Mouse (Mus musculus) limb, embryonic 14.5 days (tissue): ENCODE results near the gene Npw. TPM values are rescaled to one million over a fixed set of nuclear protein-coding genes. Genes with fewer than 3 reads are reported as not detected.

Experiments
- ATAC-seq: fragments of 200-750 bp; cut with Nextera tagmentation; 2 replicates; pipeline ENCODE4 v1.8.0; 2017; ENCODE audit warnings: low read depth, moderate number of reproducible peaks, moderate TSS enrichment; ENCODE audit not compliant: low FRiP score
- DNase-seq: peaks from one replicate; pipeline ENCODE4 v3.0.0-alpha.2; 2015; ENCODE audit warnings: low spot score
- H3K27ac ChIP-seq: fragments of 300-500 bp; sonication (generic); replicated peaks from 2 replicates; pipeline ENCODE4 v1.5.1; 2014; ENCODE audit warnings: low read depth, mild to moderate bottlenecking, low read length, moderate library complexity, mixed read lengths
- H3K27me3 ChIP-seq: fragments of 300-500 bp; sonication (generic); 2 replicates; pipeline ENCODE4 v1.6.1; 2014; ENCODE audit warnings: low read length, mixed read lengths; ENCODE audit not compliant: control insufficient read depth, insufficient read depth
- H3K36me3 ChIP-seq: fragments of 300-500 bp; sonication (generic); 2 replicates; pipeline ENCODE4 v1.6.1; 2014; ENCODE audit warnings: mild to moderate bottlenecking, low read length, moderate library complexity, mixed read lengths; ENCODE audit not compliant: control insufficient read depth, insufficient read depth
- H3K4me1 ChIP-seq: fragments of 300-500 bp; sonication (generic); 2 replicates; pipeline ENCODE4 v1.6.1; 2014; ENCODE audit warnings: antibody characterized with exemption, low read length, mixed read lengths; ENCODE audit not compliant: control insufficient read depth, insufficient read depth
- H3K4me2 ChIP-seq: fragments of 300-500 bp; sonication (generic); replicated peaks from 2 replicates; pipeline ENCODE4 v1.6.1; 2014; ENCODE audit warnings: low read depth, mild to moderate bottlenecking, low read length, moderate library complexity; ENCODE audit not compliant: severe bottlenecking
- H3K4me3 ChIP-seq: fragments of 300-500 bp; sonication (generic); replicated peaks from 2 replicates; pipeline ENCODE4 v1.5.1; 2014; ENCODE audit warnings: low read length
- H3K9ac ChIP-seq: fragments of 300-500 bp; sonication (generic); 2 replicates; pipeline ENCODE4 v1.6.1; 2014; ENCODE audit warnings: mild to moderate bottlenecking, low read depth, low read length, moderate library complexity; ENCODE audit not compliant: severe bottlenecking
- H3K9me3 ChIP-seq: fragments of 300-500 bp; sonication (generic); 2 replicates; pipeline ENCODE4 v1.6.1; 2016; ENCODE audit warnings: low read length; ENCODE audit not compliant: control insufficient read depth
- POLR2A ChIP-seq: fragments of 200-500 bp; IDR thresholded peaks from 2 replicates; pipeline ENCODE4 v1.8.0; 2012; ENCODE audit warnings: inconsistent platforms, mild to moderate bottlenecking, moderate library complexity, borderline replicate concordance; ENCODE audit not compliant: insufficient read depth, insufficient read length; ENCODE audit errors: extremely low read depth
- WGBS: fragments of 180-500 bp; shearing (Covaris S2); extraction: QIAGEN DNeasy Blood & Tissue Kit; methylation state at CpG from one replicate; pipeline ENCODE4 v1.1.7; 2014; 5-methylcytosine and 5-hydroxymethylcytosine counted together
- polyA plus RNA-seq, 2 experiments: library from polyadenylated mRNA; depleted of rRNA in 1 of 2; stranded (reverse) in 1 of 2; unstranded in 1 of 2; fragments of >200 nt; fragmentation: Nextera tagmentation in 1 of 2; extraction: Ambion mirVana in 1 of 2; gene quantifications; 2 replicates each; pipeline versions ENCODE4 v1.2.1 to v1.2.3; 2012 to 2014

The Npw gene
- polyA plus RNA-seq, 2 experiments = 0.41 to 0.58 TPM

- no peaks in the 10 kb centered on the region for H3K27me3 ChIP-seq
- H3K4me3 ChIP-seq = no peak overlapping the region
- no peak overlapping the region for H3K4me2 ChIP-seq
- H3K9me3 ChIP-seq = no peaks in the 10 kb centered on the region
- H3K27ac ChIP-seq = no peak overlapping the region
- peaks cover 23% of the 10 kb centered on the region for H3K36me3 ChIP-seq
- DNase-seq (no peak), ATAC-seq (no peak)
- peaks cover 39% of the 10 kb centered on the region for H3K4me1 ChIP-seq
- no peak overlapping the region for H3K9ac ChIP-seq
- no peak for TF ChIP-seq POLR2A
- WGBS = 94% methylated on average over 5 of the region's 5 CpGs
Measured at GRCm38 (mm10) chr17:24635694-24636093, 22.6 kb downstream of the Npw start.

- ATAC-seq = no peak
- H3K4me3 ChIP-seq = no peak overlapping the region
- no peaks in the 10 kb centered on the region for H3K27me3 ChIP-seq
- WGBS = 82% methylated on average over 4 of the region's 4 CpGs
- TF ChIP-seq POLR2A = no peak
- no peak overlapping the region for H3K4me2 ChIP-seq
- H3K36me3 ChIP-seq = peaks cover 23% of the 10 kb centered on the region
- no peak for DNase-seq
- no peak overlapping the region for H3K9ac ChIP-seq
- H3K27ac ChIP-seq = no peak overlapping the region
- H3K9me3 ChIP-seq = no peaks in the 10 kb centered on the region
- H3K4me1 ChIP-seq = peaks cover 35% of the 10 kb centered on the region
Measured at GRCm38 (mm10) chr17:24635024-24635423, 23.2 kb downstream of the Npw start.

- no peak overlapping the region for H3K4me3 ChIP-seq
Measured at GRCm38 (mm10) chr17:24633831-24634230, 24.4 kb downstream of the Npw start.

GRCm38 (mm10) chr17:24632813-24633449, 25.3 kb downstream of the Npw start:
- Histone ChIP-seq H3K4me2 (peak overlapping the region; percentile 82), H3K36me3 (peaks cover 33% of the 10 kb centered on the region), H3K9me3 (no peaks in the 10 kb centered on the region), H3K27ac (peak overlapping the region; percentile 90), H3K4me1 (peaks cover 16% of the 10 kb centered on the region), H3K27me3 (no peaks in the 10 kb centered on the region), H3K9ac (peak overlapping the region; percentile 69), H3K4me3 (peak overlapping the region; percentile 62)
- WGBS = 12% methylated on average over 22 of the region's 22 CpGs
- TF ChIP-seq POLR2A = peak; percentile 39; the same call in 1 of the 2 replicates
- DNase-seq (peak; percentile 58), ATAC-seq (peak; percentile 50)

More at GRCm38 (mm10) chr17:24633831-24634230, 24.4 kb downstream of the Npw start:
- no peaks in the 10 kb centered on the region for H3K9me3 ChIP-seq
- H3K9ac ChIP-seq = no peak overlapping the region
- no peak overlapping the region for H3K4me2 ChIP-seq
- no peak for ATAC-seq
- H3K36me3 ChIP-seq = peaks cover 32% of the 10 kb centered on the region
- no peak for DNase-seq
- no peaks in the 10 kb centered on the region for H3K27me3 ChIP-seq
- no peak for TF ChIP-seq POLR2A
- peaks cover 23% of the 10 kb centered on the region for H3K4me1 ChIP-seq
- H3K27ac ChIP-seq = peak overlapping the region; percentile 90; the same call in 1 of the 2 replicates
- 92% methylated on average over 11 of the region's 11 CpGs for WGBS

DNA sequence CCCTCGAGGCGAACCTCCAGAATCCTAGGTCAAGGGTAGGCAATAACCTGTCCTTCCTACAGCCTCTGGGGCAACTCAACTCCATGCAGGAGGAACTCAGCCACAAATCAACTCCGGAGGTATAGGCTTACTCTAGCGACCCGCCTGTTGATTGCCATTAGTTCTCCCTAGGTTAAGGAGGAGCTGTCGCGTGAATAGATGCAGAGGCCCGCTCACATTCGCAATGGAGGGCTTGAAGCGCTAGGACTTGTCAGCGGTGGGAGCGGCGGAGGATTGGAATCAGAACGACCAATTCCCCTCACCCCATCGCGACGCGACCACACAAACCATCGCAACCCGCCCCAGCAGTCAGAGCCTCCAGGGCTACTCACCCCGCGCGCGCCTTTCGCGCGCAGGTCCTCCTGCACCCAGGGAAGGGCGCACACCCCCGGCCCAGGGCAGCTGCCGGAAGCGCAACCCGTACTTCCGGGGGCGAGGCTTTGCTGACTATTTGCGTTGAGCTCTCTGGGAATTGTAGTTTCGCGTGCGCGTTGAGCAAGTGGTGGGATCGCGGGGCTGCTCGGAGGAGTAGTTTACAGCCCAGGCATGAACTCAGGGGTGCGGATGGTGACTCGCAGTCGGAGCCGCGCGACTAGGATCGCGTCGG, 26.0 kb downstream of the Npw start, which contains the start of the genes Tsc2 and Nthl1:
TSS of gene Tsc2 (minus strand) at position 464 of the 646 bp plus-strand sequence.
TSS of gene Nthl1 (plus strand) at position 514 of the 646 bp plus-strand sequence.
- 1% methylated on average over 51 of the region's 51 CpGs for WGBS
- no peaks in the 10 kb centered on the region for H3K27me3 ChIP-seq
- H3K4me1 ChIP-seq = peaks cover 16% of the 10 kb centered on the region
- H3K27ac ChIP-seq = peak within 1 kb of the TSS; percentile 90
- peaks cover 40% of the 10 kb centered on the region for H3K36me3 ChIP-seq
- H3K9ac ChIP-seq = peak within 1 kb of the TSS; percentile 69
- H3K9me3 ChIP-seq = no peaks in the 10 kb centered on the region
- H3K4me3 ChIP-seq = peak within 1 kb of the TSS; percentile 62
- peak within 1 kb of the TSS; percentile 82 for H3K4me2 ChIP-seq
- DNase-seq (peak; percentile 88), ATAC-seq (peak; percentile 90)
- peak; percentile 64; the same call in 1 of the 2 replicates for TF ChIP-seq POLR2A
